Mouse (Mus musculus) retina, postnatal 1 day (tissue): ENCODE measurements around the gene Uggt1.

Experiments
- DNase-seq: peaks from one replicate; pipeline ENCODE4 v3.0.0-alpha.2; 2012

Uggt1 gene

GRCm38 (mm10) chr1:36244058-36244827 lies at the start of gene Uggt1:
Uggt1 (minus strand) TSS chr1:36244720.
- peak; percentile 98 for DNase-seq

- no peak for DNase-seq
These were observed 49.0 kb upstream of the Uggt1 start for GRCm38 (mm10) chr1:36293470-36293869.

GRCm38 (mm10) chr1:36281849-36282248 lies 37.3 kb upstream of the Uggt1 start:
- no peak for DNase-seq

- no peak for DNase-seq
These were observed 36.4 kb upstream of the Uggt1 start for GRCm38 (mm10) chr1:36280938-36281337.

GRCm38 (mm10) chr1:36279202-36279601 lies 34.7 kb upstream of the Uggt1 start:
- peak; percentile 80 for DNase-seq

- peak; percentile 79 for DNase-seq
These were observed 32.9 kb upstream of the Uggt1 start for GRCm38 (mm10) chr1:36277267-36278060.

GRCm38 (mm10) chr1:36275635-36276389 lies 31.3 kb upstream of the Uggt1 start:
- no peak for DNase-seq

GRCm38 (mm10) chr1:36274455-36274854 lies 29.9 kb upstream of the Uggt1 start, which contains the start of gene Neurl3:
Neurl3 (minus strand) TSS chr1:36274679.
- no peak for DNase-seq

- no peak for DNase-seq
These were observed 28.8 kb upstream of the Uggt1 start for GRCm38 (mm10) chr1:36273288-36273687.

GRCm38 (mm10) chr1:36272546-36272945 lies 28.0 kb upstream of the Uggt1 start:
- DNase-seq, result no peak

- DNase-seq, result no peak
These were observed 27.2 kb upstream of the Uggt1 start for GRCm38 (mm10) chr1:36271516-36272230.

GRCm38 (mm10) chr1:36270666-36271065 lies 26.1 kb upstream of the Uggt1 start:
- DNase-seq, result no peak

GRCm38 (mm10) chr1:36269121-36269795 lies 24.7 kb upstream of the Uggt1 start:
- no peak for DNase-seq

- DNase-seq, result no peak
These were observed 23.1 kb upstream of the Uggt1 start for GRCm38 (mm10) chr1:36267595-36267994.

- no peak for DNase-seq
These were observed 21.8 kb upstream of the Uggt1 start for GRCm38 (mm10) chr1:36266293-36266692.

- DNase-seq, result no peak
These were observed 19.4 kb upstream of the Uggt1 start for GRCm38 (mm10) chr1:36263833-36264488.

- no peak for DNase-seq
These were observed 17.4 kb upstream of the Uggt1 start for GRCm38 (mm10) chr1:36261708-36262504.

GRCm38 (mm10) chr1:36260418-36260817 lies 15.9 kb upstream of the Uggt1 start:
- DNase-seq, result no peak

GRCm38 (mm10) chr1:36259281-36259680 lies 14.8 kb upstream of the Uggt1 start:
- no peak for DNase-seq

GRCm38 (mm10) chr1:36258631-36259030 lies 14.1 kb upstream of the Uggt1 start:
- no peak for DNase-seq

- DNase-seq, result no peak
These were observed 12.8 kb upstream of the Uggt1 start for GRCm38 (mm10) chr1:36257276-36257675.
